Mouse (Mus musculus): Measurements from ENCODE around the gene Psmc3. TPM values are rescaled to one million over a fixed set of nuclear protein-coding genes. Genes with fewer than 3 reads are reported as not detected.
"Not testable (repeated sequence)": the region's sequence is repeated elsewhere in the genome, so short reads cannot be mapped to it uniquely, and the experiment has no call there.

The Psmc3 gene
- 278 and 298 TPM in 2 replicates for polyA plus RNA-seq (2015; fragmentation: Nextera tagmentation; extraction: Ambion mirVana)

- Histone ChIP-seq H3K4me1 (replicated peaks; ENCODE audit: control insufficient read depth, insufficient read depth, low read length) (peaks cover 7% of the 10 kb centered on the region), H3K4me3 (ENCODE audit: low read length) (peak within 1 kb of the TSS; percentile 85), H3K9ac (ENCODE audit: low read length) (peak within 1 kb of the TSS; percentile 85), H3K4me2 (ENCODE audit: low read depth, low read length) (peak within 1 kb of the TSS; percentile 71), H3K36me3 (ENCODE audit: control insufficient read depth, insufficient read depth, low read length) (peaks cover 29% of the 10 kb centered on the region), H3K9me3 (ENCODE audit: control insufficient read depth, low read length) (no peaks in the 10 kb centered on the region), H3K27me3 (ENCODE audit: control insufficient read depth, insufficient read depth, low read depth, low read length) (no peaks in the 10 kb centered on the region), H3K27ac (ENCODE audit: low read length) (peak within 1 kb of the TSS; percentile 79)
- WGBS: under 1% methylated on average over 40 of the region's 40 CpGs
- ATAC-seq (ENCODE audit: low read depth): peak; percentile 99
These were observed at the start of gene Psmc3 for GRCm38 (mm10) chr2:91053934-91054382. Gene Psmc3, plus strand, starts transcription at chr2:91054009.

GRCm38 (mm10) chr2:91008536-91008935 lies 45.3 kb upstream of the Psmc3 start:
- WGBS: 97% methylated on average over 8 of the region's 8 CpGs
- Histone ChIP-seq H3K4me3 (ENCODE audit: low read length) (no peak overlapping the region), H3K36me3 (ENCODE audit: control insufficient read depth, insufficient read depth, low read length) (peaks cover 61% of the 10 kb centered on the region)

GRCm38 (mm10) chr2:91013881-91014280 lies 39.9 kb upstream of the Psmc3 start:
- Histone ChIP-seq H3K36me3 (ENCODE audit: control insufficient read depth, insufficient read depth, low read length) (peaks cover 48% of the 10 kb centered on the region), H3K27ac (ENCODE audit: low read length) (no peak overlapping the region), H3K9ac (ENCODE audit: low read length) (no peak overlapping the region), H3K4me2 (ENCODE audit: low read depth, low read length) (no peak overlapping the region), H3K4me3 (ENCODE audit: low read length) (no peak overlapping the region), H3K27me3 (ENCODE audit: control insufficient read depth, insufficient read depth, low read depth, low read length) (no peaks in the 10 kb centered on the region), H3K4me1 (replicated peaks; ENCODE audit: control insufficient read depth, insufficient read depth, low read length) (no peaks in the 10 kb centered on the region), H3K9me3 (ENCODE audit: control insufficient read depth, low read length) (no peaks in the 10 kb centered on the region)
- WGBS: 82% methylated on average over 2 of the region's 2 CpGs
- no peak for ATAC-seq (ENCODE audit: low read depth)

More at GRCm38 (mm10) chr2:91008536-91008935, 45.3 kb upstream of the Psmc3 start:
- ATAC-seq (ENCODE audit: low read depth): no peak
- Histone ChIP-seq H3K27ac (ENCODE audit: low read length) (no peak overlapping the region), H3K9me3 (ENCODE audit: control insufficient read depth, low read length) (no peaks in the 10 kb centered on the region), H3K27me3 (ENCODE audit: control insufficient read depth, insufficient read depth, low read depth, low read length) (no peaks in the 10 kb centered on the region), H3K4me2 (ENCODE audit: low read depth, low read length) (no peak overlapping the region), H3K9ac (ENCODE audit: low read length) (no peak overlapping the region), H3K4me1 (replicated peaks; ENCODE audit: control insufficient read depth, insufficient read depth, low read length) (no peaks in the 10 kb centered on the region)

GRCm38 (mm10) chr2:91015386-91015785 lies 38.4 kb upstream of the Psmc3 start:
- H3K4me3 ChIP-seq (ENCODE audit: low read length): no peak overlapping the region
- WGBS: 80% methylated on average over 4 of the region's 4 CpGs
- H3K36me3 ChIP-seq (ENCODE audit: control insufficient read depth, insufficient read depth, low read length): peaks cover 42% of the 10 kb centered on the region
- H3K4me2 ChIP-seq (ENCODE audit: low read depth, low read length): no peak overlapping the region
- ATAC-seq (ENCODE audit: low read depth): no peak
- H3K27me3 ChIP-seq (ENCODE audit: control insufficient read depth, insufficient read depth, low read depth, low read length): no peaks in the 10 kb centered on the region
- H3K9me3 ChIP-seq (ENCODE audit: control insufficient read depth, low read length): no peaks in the 10 kb centered on the region
- H3K9ac ChIP-seq (ENCODE audit: low read length): no peak overlapping the region
- H3K4me1 ChIP-seq (replicated peaks; ENCODE audit: control insufficient read depth, insufficient read depth, low read length): no peaks in the 10 kb centered on the region
- H3K27ac ChIP-seq (ENCODE audit: low read length): no peak overlapping the region

GRCm38 (mm10) chr2:91018061-91018788 lies 35.6 kb upstream of the Psmc3 start:
- no peak for ATAC-seq (ENCODE audit: low read depth)
- H3K27ac ChIP-seq (ENCODE audit: low read length): no peak overlapping the region
- no peaks in the 10 kb centered on the region; the same call in 1 of the 2 replicates for H3K9me3 ChIP-seq (ENCODE audit: control insufficient read depth, low read length)
- H3K27me3 ChIP-seq (ENCODE audit: control insufficient read depth, insufficient read depth, low read depth, low read length): no peaks in the 10 kb centered on the region
- WGBS: 86% methylated on average over 8 of the region's 8 CpGs
- H3K36me3 ChIP-seq (ENCODE audit: control insufficient read depth, insufficient read depth, low read length): peaks cover 25% of the 10 kb centered on the region
- no peak overlapping the region for H3K4me2 ChIP-seq (ENCODE audit: low read depth, low read length)
- no peaks in the 10 kb centered on the region for H3K4me1 ChIP-seq (replicated peaks; ENCODE audit: control insufficient read depth, insufficient read depth, low read length)
- H3K9ac ChIP-seq (ENCODE audit: low read length): no peak overlapping the region
- H3K4me3 ChIP-seq (ENCODE audit: low read length): no peak overlapping the region

GRCm38 (mm10) chr2:91019911-91020310 lies 33.9 kb upstream of the Psmc3 start:
- Histone ChIP-seq H3K27ac (ENCODE audit: low read length) (no peak overlapping the region), H3K9me3 (ENCODE audit: control insufficient read depth, low read length) (no peaks in the 10 kb centered on the region; the same call in 1 of the 2 replicates), H3K36me3 (ENCODE audit: control insufficient read depth, insufficient read depth, low read length) (peaks cover 15% of the 10 kb centered on the region), H3K4me2 (ENCODE audit: low read depth, low read length) (no peak overlapping the region), H3K4me3 (ENCODE audit: low read length) (no peak overlapping the region), H3K9ac (ENCODE audit: low read length) (no peak overlapping the region), H3K27me3 (ENCODE audit: control insufficient read depth, insufficient read depth, low read depth, low read length) (no peaks in the 10 kb centered on the region), H3K4me1 (replicated peaks; ENCODE audit: control insufficient read depth, insufficient read depth, low read length) (no peaks in the 10 kb centered on the region)
- WGBS: 90% methylated on average over 3 of the region's 3 CpGs
- no peak for ATAC-seq (ENCODE audit: low read depth)

- not testable (repeated sequence) for H3K4me2 ChIP-seq (ENCODE audit: low read depth, low read length); H3K4me1 ChIP-seq (replicated peaks; ENCODE audit: control insufficient read depth, insufficient read depth, low read length); H3K9me3 ChIP-seq (ENCODE audit: control insufficient read depth, low read length); H3K9ac ChIP-seq (ENCODE audit: low read length); H3K27me3 ChIP-seq (ENCODE audit: control insufficient read depth, insufficient read depth, low read depth, low read length); H3K36me3 ChIP-seq (ENCODE audit: control insufficient read depth, insufficient read depth, low read length); ATAC-seq (ENCODE audit: low read depth); H3K4me3 ChIP-seq (ENCODE audit: low read length); H3K27ac ChIP-seq (ENCODE audit: low read length)
- WGBS: 96% methylated on average over 7 of the region's 7 CpGs
These were observed 31.5 kb upstream of the Psmc3 start for GRCm38 (mm10) chr2:91022266-91022665.

- 81% methylated on average over 2 of the region's 2 CpGs for WGBS
- no peak for ATAC-seq (ENCODE audit: low read depth)
- no peak overlapping the region for H3K27ac ChIP-seq (ENCODE audit: low read length)
These were observed 30.7 kb upstream of the Psmc3 start for GRCm38 (mm10) chr2:91023131-91023530.

GRCm38 (mm10) chr2:91023956-91024355 lies 29.9 kb upstream of the Psmc3 start:
- no peak for ATAC-seq (ENCODE audit: low read depth)
- Histone ChIP-seq H3K9me3 (ENCODE audit: control insufficient read depth, low read length) (no peaks in the 10 kb centered on the region; the same call in 1 of the 2 replicates), H3K4me1 (replicated peaks; ENCODE audit: control insufficient read depth, insufficient read depth, low read length) (no peaks in the 10 kb centered on the region), H3K36me3 (ENCODE audit: control insufficient read depth, insufficient read depth, low read length) (peaks cover 2% of the 10 kb centered on the region; the same call in 1 of the 2 replicates), H3K4me2 (ENCODE audit: low read depth, low read length) (no peak overlapping the region), H3K27me3 (ENCODE audit: control insufficient read depth, insufficient read depth, low read depth, low read length) (no peaks in the 10 kb centered on the region), H3K27ac (ENCODE audit: low read length) (no peak overlapping the region), H3K9ac (ENCODE audit: low read length) (no peak overlapping the region), H3K4me3 (ENCODE audit: low read length) (no peak overlapping the region)
- 96% methylated on average over 1 of the region's 1 CpGs for WGBS

More at GRCm38 (mm10) chr2:91023131-91023530, 30.7 kb upstream of the Psmc3 start:
- Histone ChIP-seq H3K36me3 (ENCODE audit: control insufficient read depth, insufficient read depth, low read length) (peaks cover 2% of the 10 kb centered on the region; the same call in 1 of the 2 replicates), H3K4me3 (ENCODE audit: low read length) (no peak overlapping the region), H3K27me3 (ENCODE audit: control insufficient read depth, insufficient read depth, low read depth, low read length) (no peaks in the 10 kb centered on the region), H3K4me2 (ENCODE audit: low read depth, low read length) (no peak overlapping the region), H3K9ac (ENCODE audit: low read length) (no peak overlapping the region), H3K9me3 (ENCODE audit: control insufficient read depth, low read length) (no peaks in the 10 kb centered on the region; the same call in 1 of the 2 replicates), H3K4me1 (replicated peaks; ENCODE audit: control insufficient read depth, insufficient read depth, low read length) (no peaks in the 10 kb centered on the region)

All from lung, embryonic 16.5 days (tissue).